Mouse (Mus musculus) cerebellum, postnatal 14 days (tissue): ENCODE results near the gene Col4a3.
A peak's percentile ranks its signal among the peaks of the same experiment; 100 is the strongest.

ENCODE experiments used
- DNase-seq, 2 experiments: peaks; one replicate each; pipeline ENCODE4 v3.0.0; 2021; ENCODE audit warnings: mixed read lengths in 2 of 2

Gene Col4a3

GRCm38 (mm10) chr1:82608646-82609262 is 22.0 kb downstream of the Col4a3 start:
- DNase-seq, result peak; percentile 32 to 49

- no peak for DNase-seq
Measured at GRCm38 (mm10) chr1:82612061-82612660, 25.4 kb downstream of the Col4a3 start.

- no peak for DNase-seq
Measured at GRCm38 (mm10) chr1:82618001-82618400, 31.3 kb downstream of the Col4a3 start.

- no peak for DNase-seq
Measured at GRCm38 (mm10) chr1:82618592-82618991, 31.9 kb downstream of the Col4a3 start.

GRCm38 (mm10) chr1:82619981-82620380 is 33.3 kb downstream of the Col4a3 start:
- DNase-seq, result no peak

GRCm38 (mm10) chr1:82624934-82625333 is 38.2 kb downstream of the Col4a3 start:
- no peak for DNase-seq

- DNase-seq, result no peak
Measured at GRCm38 (mm10) chr1:82625474-82625873, 38.8 kb downstream of the Col4a3 start.

- DNase-seq, result no peak
Measured at GRCm38 (mm10) chr1:82627652-82628051, 40.9 kb downstream of the Col4a3 start.

- no peak for DNase-seq
Measured at GRCm38 (mm10) chr1:82629495-82629894, 42.8 kb downstream of the Col4a3 start.

GRCm38 (mm10) chr1:82631169-82631792 is 44.6 kb downstream of the Col4a3 start:
- no peak for DNase-seq

GRCm38 (mm10) chr1:82634545-82635253 is 48.0 kb downstream of the Col4a3 start:
- peak; percentile 90 to 93 for DNase-seq

- DNase-seq, result no peak
Measured at GRCm38 (mm10) chr1:82635254-82635620, 48.5 kb downstream of the Col4a3 start.

GRCm38 (mm10) chr1:82636321-82636720 is 49.6 kb downstream of the Col4a3 start:
- no peak for DNase-seq

GRCm38 (mm10) chr1:82637414-82637813 is 50.7 kb downstream of the Col4a3 start:
- no peak for DNase-seq

- no peak for DNase-seq
Measured at GRCm38 (mm10) chr1:82638428-82638827, 51.7 kb downstream of the Col4a3 start.

- DNase-seq, result peak; percentile 89 to 91
Measured at GRCm38 (mm10) chr1:82641316-82641987, 54.7 kb downstream of the Col4a3 start.

GRCm38 (mm10) chr1:82647989-82648388 is 61.3 kb downstream of the Col4a3 start:
- DNase-seq, result no peak

GRCm38 (mm10) chr1:82650868-82651267 is 64.1 kb downstream of the Col4a3 start:
- DNase-seq, result no peak

- no peak for DNase-seq
Measured at GRCm38 (mm10) chr1:82654046-82654445, 67.3 kb downstream of the Col4a3 start.

- DNase-seq, result no peak
Measured at GRCm38 (mm10) chr1:82656452-82656851, 69.7 kb downstream of the Col4a3 start.

- no peak for DNase-seq
Measured at GRCm38 (mm10) chr1:82662269-82662668, 75.5 kb downstream of the Col4a3 start.

- no peak for DNase-seq
Measured at GRCm38 (mm10) chr1:82663522-82663921, 76.8 kb downstream of the Col4a3 start.

GRCm38 (mm10) chr1:82686328-82686727 is 99.6 kb downstream of the Col4a3 start:
- no peak for DNase-seq
